Mouse (Mus musculus): ENCODE measurements around the gene Txndc16. TPM values are rescaled to one million over a fixed set of nuclear protein-coding genes. Genes with fewer than 3 reads are reported as not detected.

Txndc16 gene
- 66.5 TPM for polyA plus RNA-seq (2014; fragmentation: Illumina TruSeq; extraction: RNeasy Lipid Tissue Mini Kit (QIAGEN cat#74804); ENCODE audit: low read depth, low replicate concordance)

DNA sequence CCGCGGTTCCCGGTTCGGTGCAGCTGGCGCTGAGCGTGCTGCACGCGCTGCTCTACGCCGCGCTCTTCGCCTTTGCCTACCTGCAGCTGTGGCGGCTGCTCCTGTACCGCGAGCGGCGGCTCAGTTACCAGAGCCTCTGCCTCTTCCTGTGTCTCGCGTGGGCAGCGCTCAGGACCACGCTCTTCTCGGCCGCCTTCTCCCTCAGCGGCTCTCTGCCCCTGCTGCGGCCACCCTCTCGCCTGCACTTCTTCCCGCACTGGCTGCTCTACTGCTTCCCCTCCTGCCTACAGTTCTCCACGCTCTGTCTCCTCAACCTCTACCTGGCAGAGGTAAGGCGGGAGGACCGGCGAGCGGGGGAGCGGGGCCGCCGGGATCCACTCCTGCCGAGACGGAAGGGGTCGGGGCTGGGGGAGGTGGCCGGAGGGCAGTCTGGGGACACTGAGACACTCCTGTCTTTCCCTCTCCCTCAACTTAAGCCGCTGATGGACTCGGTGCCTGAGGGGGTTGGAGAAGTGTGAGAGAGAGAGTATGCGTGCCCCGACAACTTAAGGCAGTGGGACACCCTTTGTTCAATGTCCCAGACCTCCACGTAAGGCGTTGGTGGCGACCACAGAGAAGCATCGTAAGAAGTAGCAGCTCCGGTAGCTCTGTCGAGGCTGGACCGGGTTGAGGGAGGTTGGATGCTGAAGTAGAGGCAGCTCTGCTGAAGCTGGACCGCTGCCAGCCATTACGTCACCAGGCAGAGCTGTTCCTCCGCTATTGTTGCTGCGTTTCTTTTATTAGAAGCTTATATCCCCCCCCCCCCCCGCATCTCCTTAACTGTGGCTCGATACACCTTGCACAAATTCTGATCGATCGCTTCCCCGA, at the start of gene Txndc16:
Gene Txndc16 (minus strand): TSS at position 239 of the 867 bp plus-strand sequence.

DNA sequence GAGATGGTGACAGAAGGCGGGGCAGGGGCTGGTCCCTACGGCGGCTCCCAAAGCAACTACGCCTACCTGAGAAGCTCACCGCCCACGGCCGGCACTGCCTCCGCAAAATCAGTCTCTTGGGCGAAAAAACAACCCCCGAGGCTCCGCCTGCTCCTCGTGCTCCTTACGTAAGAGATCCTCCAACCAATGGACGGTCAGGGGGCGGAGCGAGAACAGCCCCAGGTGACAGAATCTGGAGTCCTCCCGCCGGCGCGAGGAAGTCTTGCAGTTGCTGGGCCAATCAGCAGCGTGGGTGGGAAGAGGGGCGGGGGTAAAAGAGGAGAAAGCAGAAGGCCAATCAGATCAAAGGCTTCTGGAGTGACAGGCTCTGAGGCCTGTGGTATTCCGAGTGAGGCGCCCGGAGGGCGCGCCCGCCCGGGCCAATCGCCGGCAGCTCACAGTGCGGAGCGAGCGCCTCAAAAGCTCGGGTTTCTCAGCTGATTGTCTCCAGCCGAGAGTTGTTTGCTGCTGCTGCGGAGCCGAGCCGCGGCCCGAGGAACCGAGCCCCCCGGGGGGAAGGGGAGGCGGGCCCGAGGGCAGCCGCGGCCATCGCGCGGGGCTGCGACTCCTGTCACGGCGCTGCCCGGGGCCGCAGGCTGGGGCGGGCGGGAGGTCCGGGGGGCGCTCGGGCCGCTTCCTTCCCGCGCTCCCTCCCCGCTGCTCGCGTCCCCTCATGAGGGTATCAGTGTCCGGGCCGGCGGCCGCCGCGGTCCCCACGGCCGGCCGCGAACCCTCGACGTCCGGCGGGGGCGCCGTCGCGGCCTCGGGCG, 643 bp downstream of the Txndc16 start, which contains the start of gene Gpr137c:
Gene Gpr137c (plus strand): TSS at position 437 of the 809 bp plus-strand sequence.

Other genes starting within 250 kb of the Txndc16 start
- 3.0 TPM for gene Ptger2, start 232.1 kb downstream of the Txndc16 start, polyA plus RNA-seq (2014; fragmentation: Illumina TruSeq; extraction: RNeasy Lipid Tissue Mini Kit (QIAGEN cat#74804); ENCODE audit: low read depth, low replicate concordance)
- 2.0 TPM for gene Gpr137c, start 611 bp downstream of the Txndc16 start, polyA plus RNA-seq (2014; fragmentation: Illumina TruSeq; extraction: RNeasy Lipid Tissue Mini Kit (QIAGEN cat#74804); ENCODE audit: low read depth, low replicate concordance)
- 126 TPM for gene Ero1l, start 98.4 kb upstream of the Txndc16 start, polyA plus RNA-seq (2014; fragmentation: Illumina TruSeq; extraction: RNeasy Lipid Tissue Mini Kit (QIAGEN cat#74804); ENCODE audit: low read depth, low replicate concordance)
- gene Psmc6, start 109.5 kb upstream of the Txndc16 start, polyA plus RNA-seq (2014; fragmentation: Illumina TruSeq; extraction: RNeasy Lipid Tissue Mini Kit (QIAGEN cat#74804); ENCODE audit: low read depth, low replicate concordance) = 574 TPM
- 105 TPM for gene Styx, start 130.8 kb upstream of the Txndc16 start, polyA plus RNA-seq (2014; fragmentation: Illumina TruSeq; extraction: RNeasy Lipid Tissue Mini Kit (QIAGEN cat#74804); ENCODE audit: low read depth, low replicate concordance)
- 547 TPM for gene Gnpnat1, start 184.6 kb upstream of the Txndc16 start, polyA plus RNA-seq (2014; fragmentation: Illumina TruSeq; extraction: RNeasy Lipid Tissue Mini Kit (QIAGEN cat#74804); ENCODE audit: low read depth, low replicate concordance)